Mouse (Mus musculus) heart, embryonic 15.5 days (tissue): Measurements from ENCODE around the gene Krt73. TPM values are rescaled to one million over a fixed set of nuclear protein-coding genes. Genes with fewer than 3 reads are reported as not detected.

Experiments used
- ATAC-seq: fragments of 200-750 bp; cut with Nextera tagmentation; replicated peaks from 2 replicates; pipeline ENCODE4 v1.8.0; 2017; ENCODE audit warnings: low read depth, moderate TSS enrichment; ENCODE audit not compliant: insufficient number of reproducible peaks, insufficient read depth, low FRiP score
- H3K27ac ChIP-seq: fragments of 300-500 bp; sonication (generic); 2 replicates; pipeline ENCODE4 v1.5.1; 2015; ENCODE audit warnings: mild to moderate bottlenecking, inconsistent platforms
- H3K27me3 ChIP-seq: fragments of 300-500 bp; sonication (generic); 2 replicates; pipeline ENCODE4 v1.6.1; 2015; ENCODE audit warnings: inconsistent platforms
- H3K36me3 ChIP-seq: fragments of 300-500 bp; sonication (generic); 2 replicates; pipeline ENCODE4 v1.6.1; 2015; ENCODE audit warnings: mild to moderate bottlenecking, inconsistent platforms
- H3K4me1 ChIP-seq: fragments of 300-500 bp; sonication (generic); replicated peaks from 2 replicates; pipeline ENCODE4 v1.6.1; 2015; ENCODE audit warnings: inconsistent platforms
- H3K4me2 ChIP-seq: fragments of 300-500 bp; sonication (generic); 2 replicates; pipeline ENCODE4 v1.6.1; 2015; ENCODE audit warnings: inconsistent platforms, mild to moderate bottlenecking, moderate library complexity
- H3K4me3 ChIP-seq: fragments of 300-500 bp; sonication (generic); 2 replicates; pipeline ENCODE4 v1.5.1; 2015; ENCODE audit warnings: mild to moderate bottlenecking, inconsistent platforms
- H3K9ac ChIP-seq: fragments of 300-500 bp; sonication (generic); 2 replicates; pipeline ENCODE4 v1.6.1; 2015; ENCODE audit warnings: mild to moderate bottlenecking, inconsistent platforms
- H3K9me3 ChIP-seq: fragments of 300-500 bp; sonication (generic); replicated peaks from 2 replicates; pipeline ENCODE4 v1.6.1; 2016; ENCODE audit warnings: inconsistent platforms
- WGBS: fragments of 180-500 bp; shearing (Covaris S2); methylation state at CpG from one replicate; pipeline ENCODE4 v1.1.7; 2015; ENCODE audit warnings: mixed read lengths; 5-methylcytosine and 5-hydroxymethylcytosine counted together
- polyA plus RNA-seq: library from polyadenylated mRNA; unstranded; fragments of >200 nt; fragmentation: Nextera tagmentation; extraction: Ambion mirVana; gene quantifications from 2 replicates; pipeline ENCODE4 v1.2.1, GENCODE M21; 2015

The Krt73 gene
- polyA plus RNA-seq, result not detected in 2 replicates

GRCm38 (mm10) chr15:101802296-101802835 lies at the start of gene Krt73:
Gene Krt73, minus strand, starts transcription at chr15:101802346.
- H3K27me3 ChIP-seq, result peaks cover 30% of the 10 kb centered on the region
- H3K4me3 ChIP-seq, result no peak within 1 kb of the TSS
- 64% methylated on average over 6 of the region's 6 CpGs for WGBS

GRCm38 (mm10) chr15:101850694-101851093 lies 48.5 kb upstream of the Krt73 start, which contains the start of gene Krt1:
Gene Krt1, minus strand, starts transcription at chr15:101850794.
- peaks cover 6% of the 10 kb centered on the region for H3K4me1 ChIP-seq

More at GRCm38 (mm10) chr15:101802296-101802835, at the start of gene Krt73:
- Histone ChIP-seq H3K36me3 (no peaks in the 10 kb centered on the region), H3K27ac (no peak within 1 kb of the TSS), H3K4me2 (no peak within 1 kb of the TSS), H3K9ac (no peak within 1 kb of the TSS), H3K9me3 (no peaks in the 10 kb centered on the region), H3K4me1 (no peaks in the 10 kb centered on the region)
- ATAC-seq, result no peak

GRCm38 (mm10) chr15:101845971-101846403 lies 43.8 kb upstream of the Krt73 start:
- Histone ChIP-seq H3K36me3 (no peaks in the 10 kb centered on the region), H3K4me1 (peaks cover 10% of the 10 kb centered on the region), H3K9me3 (no peaks in the 10 kb centered on the region), H3K27me3 (peaks cover 52% of the 10 kb centered on the region), H3K9ac (peak overlapping the region; percentile 55), H3K27ac (no peak overlapping the region), H3K4me2 (peak overlapping the region; percentile 93), H3K4me3 (peak overlapping the region; percentile 57)
- under 1% methylated on average over 37 of the region's 37 CpGs for WGBS
- no peak for ATAC-seq

More at GRCm38 (mm10) chr15:101850694-101851093, 48.5 kb upstream of the Krt73 start, which contains the start of gene Krt1:
- Histone ChIP-seq H3K27me3 (peaks cover 73% of the 10 kb centered on the region), H3K9ac (no peak within 1 kb of the TSS), H3K36me3 (no peaks in the 10 kb centered on the region), H3K27ac (no peak within 1 kb of the TSS), H3K4me3 (no peak within 1 kb of the TSS), H3K9me3 (no peaks in the 10 kb centered on the region), H3K4me2 (no peak within 1 kb of the TSS)
- no peak for ATAC-seq
- 70% methylated on average over 6 of the region's 6 CpGs for WGBS

- WGBS, result 59% methylated on average over 9 of the region's 9 CpGs
- Histone ChIP-seq H3K4me1 (peaks cover 10% of the 10 kb centered on the region), H3K36me3 (no peaks in the 10 kb centered on the region), H3K9ac (no peak overlapping the region), H3K4me2 (no peak overlapping the region), H3K9me3 (no peaks in the 10 kb centered on the region), H3K27me3 (peaks cover 51% of the 10 kb centered on the region), H3K27ac (no peak overlapping the region), H3K4me3 (no peak overlapping the region)
- no peak for ATAC-seq
Observed at GRCm38 (mm10) chr15:101843192-101843591, 41.0 kb upstream of the Krt73 start.

- Histone ChIP-seq H3K27me3 (peaks cover 12% of the 10 kb centered on the region), H3K9me3 (no peaks in the 10 kb centered on the region), H3K4me2 (no peak overlapping the region), H3K27ac (no peak overlapping the region), H3K9ac (no peak overlapping the region), H3K4me3 (no peak overlapping the region), H3K4me1 (no peaks in the 10 kb centered on the region), H3K36me3 (no peaks in the 10 kb centered on the region)
- WGBS, result 61% methylated on average over 5 of the region's 5 CpGs
- no peak for ATAC-seq
Observed at GRCm38 (mm10) chr15:101834784-101835328, 32.7 kb upstream of the Krt73 start.

- H3K4me3 ChIP-seq, result no peak overlapping the region
- WGBS, result 35% methylated on average over 6 of the region's 6 CpGs
- no peaks in the 10 kb centered on the region for H3K36me3 ChIP-seq
- H3K4me2 ChIP-seq, result no peak overlapping the region
- no peak overlapping the region for H3K27ac ChIP-seq
- peaks cover under 1% of the 10 kb centered on the region; the same call in 1 of the 2 replicates for H3K27me3 ChIP-seq
- no peaks in the 10 kb centered on the region for H3K9me3 ChIP-seq
- no peak overlapping the region for H3K9ac ChIP-seq
- H3K4me1 ChIP-seq, result no peaks in the 10 kb centered on the region
- no peak for ATAC-seq
Observed at GRCm38 (mm10) chr15:101833131-101833530, 31.0 kb upstream of the Krt73 start.

- no peak overlapping the region for H3K9ac ChIP-seq
- no peak overlapping the region for H3K4me3 ChIP-seq
- no peak for ATAC-seq
- WGBS, result 65% methylated on average over 5 of the region's 5 CpGs
- no peaks in the 10 kb centered on the region for H3K9me3 ChIP-seq
- H3K4me2 ChIP-seq, result no peak overlapping the region
- H3K27ac ChIP-seq, result no peak overlapping the region
- H3K4me1 ChIP-seq, result no peaks in the 10 kb centered on the region
- peaks cover 13% of the 10 kb centered on the region for H3K27me3 ChIP-seq
- no peaks in the 10 kb centered on the region for H3K36me3 ChIP-seq
Observed at GRCm38 (mm10) chr15:101829441-101829840, 27.3 kb upstream of the Krt73 start.

- Histone ChIP-seq H3K9me3 (no peaks in the 10 kb centered on the region), H3K36me3 (no peaks in the 10 kb centered on the region), H3K4me2 (no peak overlapping the region), H3K4me3 (no peak overlapping the region), H3K9ac (no peak overlapping the region), H3K27ac (no peak overlapping the region), H3K27me3 (peaks cover 24% of the 10 kb centered on the region), H3K4me1 (no peaks in the 10 kb centered on the region)
- WGBS, result 19% methylated on average over 3 of the region's 3 CpGs
- no peak for ATAC-seq
Observed at GRCm38 (mm10) chr15:101821786-101822185, 19.6 kb upstream of the Krt73 start.

GRCm38 (mm10) chr15:101817875-101818274 lies 15.7 kb upstream of the Krt73 start, which contains the start of gene Krt2:
Gene Krt2, minus strand, starts transcription at chr15:101818169.
- no peak for ATAC-seq
- H3K4me3 ChIP-seq, result no peak within 1 kb of the TSS
- no peaks in the 10 kb centered on the region for H3K4me1 ChIP-seq
- H3K9ac ChIP-seq, result no peak within 1 kb of the TSS
- WGBS, result 70% methylated on average over 16 of the region's 16 CpGs
- peaks cover 24% of the 10 kb centered on the region for H3K27me3 ChIP-seq
- H3K27ac ChIP-seq, result no peak within 1 kb of the TSS
- H3K4me2 ChIP-seq, result no peak within 1 kb of the TSS
- no peaks in the 10 kb centered on the region for H3K36me3 ChIP-seq
- no peaks in the 10 kb centered on the region for H3K9me3 ChIP-seq

GRCm38 (mm10) chr15:101803052-101803822 lies 1.1 kb upstream of the Krt73 start:
- H3K27me3 ChIP-seq, result peaks cover 28% of the 10 kb centered on the region
- 75% methylated on average over 11 of the region's 11 CpGs for WGBS
- no peak for ATAC-seq

GRCm38 (mm10) chr15:101790867-101791266 lies 11.3 kb downstream of the Krt73 start:
- 19% methylated on average over 3 of the region's 3 CpGs for WGBS
- no peaks in the 10 kb centered on the region for H3K36me3 ChIP-seq
- no peak for ATAC-seq
- peaks cover 46% of the 10 kb centered on the region for H3K27me3 ChIP-seq
- no peak overlapping the region for H3K4me2 ChIP-seq
- no peaks in the 10 kb centered on the region for H3K9me3 ChIP-seq
- no peak overlapping the region for H3K4me3 ChIP-seq
- no peaks in the 10 kb centered on the region for H3K4me1 ChIP-seq
- no peak overlapping the region for H3K27ac ChIP-seq
- H3K9ac ChIP-seq, result no peak overlapping the region

More at GRCm38 (mm10) chr15:101803052-101803822, 1.1 kb upstream of the Krt73 start:
- Histone ChIP-seq H3K4me2 (no peak overlapping the region), H3K4me1 (no peaks in the 10 kb centered on the region), H3K36me3 (no peaks in the 10 kb centered on the region), H3K9me3 (no peaks in the 10 kb centered on the region), H3K4me3 (no peak overlapping the region), H3K9ac (no peak overlapping the region), H3K27ac (no peak overlapping the region)
